Mouse (Mus musculus) macrophage (primary cell): Measurements from ENCODE around the gene Trim11. TPM values are rescaled to one million over a fixed set of nuclear protein-coding genes. Genes with fewer than 3 reads are reported as not detected.

Experiments used
- H3K27ac ChIP-seq: fragments of 350-480 bp; formaldehyde crosslinking; 2 replicates; pipeline ENCODE4 v1.9.0; 2021
- H3K36me3 ChIP-seq: fragments of 350-480 bp; formaldehyde crosslinking; 2 replicates; pipeline ENCODE4 v1.9.0; 2021; ENCODE audit errors: inconsistent target
- H3K4me3 ChIP-seq: fragments of 350-480 bp; formaldehyde crosslinking; 2 replicates; pipeline ENCODE4 v1.9.0; 2021; ENCODE audit errors: inconsistent target
- H3K79me2 ChIP-seq: fragments of 350-480 bp; formaldehyde crosslinking; 2 replicates; pipeline ENCODE4 v1.9.0; 2021; ENCODE audit errors: inconsistent target
- WGBS: methylation state at CpG from one replicate; pipeline ENCODE4 v1.1.7; 2026; ENCODE audit warnings: inconsistent platforms; ENCODE audit not compliant: missing documents; 5-methylcytosine and 5-hydroxymethylcytosine counted together
- polyA plus RNA-seq: library from polyadenylated mRNA; stranded (reverse); fragments of 250-400 nt; gene quantifications from 3 replicates; pipeline ENCODE4 v1.2.4, GENCODE M21; 2018; ENCODE audit warnings: inconsistent platforms

Trim11 gene
- polyA plus RNA-seq, 1 experiment from 2014 or later = 11.4 TPM

DNA sequence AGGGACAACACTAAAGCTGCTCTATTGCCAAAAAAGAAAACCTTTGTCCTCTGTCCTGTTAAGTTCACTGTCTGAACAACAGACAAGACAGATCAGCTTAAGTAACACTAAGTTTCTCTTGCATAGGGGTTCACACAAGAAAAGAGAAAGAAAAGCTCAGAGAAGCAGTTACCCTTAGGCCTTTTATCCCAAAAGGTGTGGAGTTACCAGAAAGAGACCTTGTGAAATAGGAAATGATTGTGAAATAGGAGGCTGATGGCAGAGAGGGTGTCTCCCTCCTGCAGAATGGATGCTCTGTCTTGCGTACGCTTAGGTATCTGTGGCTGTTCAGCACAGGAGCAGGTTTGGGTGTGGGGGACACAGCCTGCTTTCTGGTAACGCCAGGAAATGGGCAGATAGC is 1.3 kb downstream of the Trim11 start:
- Histone ChIP-seq H3K36me3 (peaks cover 6% of the 10 kb centered on the region; the same call in 1 of the 2 replicates), H3K79me2 (peaks cover 83% of the 10 kb centered on the region), H3K27ac (peak overlapping the region; percentile 64), H3K4me3 (peak overlapping the region; percentile 99)
- 8% methylated on average over 3 of the region's 3 CpGs for WGBS

DNA sequence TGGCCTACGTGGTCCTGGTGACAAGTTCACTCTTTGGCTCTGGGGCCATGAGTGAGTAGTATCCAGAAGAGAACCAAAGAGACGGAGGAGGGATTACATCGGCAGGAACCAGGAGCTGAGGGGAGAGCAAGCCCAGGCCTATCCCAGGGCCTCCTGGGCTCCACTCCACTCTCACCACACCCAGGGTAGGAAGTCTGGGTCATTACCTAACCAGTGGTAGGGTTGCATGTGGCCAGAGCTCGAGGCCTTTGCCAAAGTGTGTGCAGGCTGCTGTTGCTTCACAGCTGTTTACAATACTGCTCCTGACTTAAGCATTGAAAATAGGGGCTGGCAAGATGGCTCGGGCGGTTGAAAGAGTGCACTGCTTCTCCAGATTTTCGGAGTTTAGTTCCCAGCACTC is 1.8 kb downstream of the Trim11 start:
- WGBS = 31% methylated on average over 7 of the region's 7 CpGs
- peaks cover 11% of the 10 kb centered on the region; the same call in 1 of the 2 replicates for H3K36me3 ChIP-seq

DNA sequence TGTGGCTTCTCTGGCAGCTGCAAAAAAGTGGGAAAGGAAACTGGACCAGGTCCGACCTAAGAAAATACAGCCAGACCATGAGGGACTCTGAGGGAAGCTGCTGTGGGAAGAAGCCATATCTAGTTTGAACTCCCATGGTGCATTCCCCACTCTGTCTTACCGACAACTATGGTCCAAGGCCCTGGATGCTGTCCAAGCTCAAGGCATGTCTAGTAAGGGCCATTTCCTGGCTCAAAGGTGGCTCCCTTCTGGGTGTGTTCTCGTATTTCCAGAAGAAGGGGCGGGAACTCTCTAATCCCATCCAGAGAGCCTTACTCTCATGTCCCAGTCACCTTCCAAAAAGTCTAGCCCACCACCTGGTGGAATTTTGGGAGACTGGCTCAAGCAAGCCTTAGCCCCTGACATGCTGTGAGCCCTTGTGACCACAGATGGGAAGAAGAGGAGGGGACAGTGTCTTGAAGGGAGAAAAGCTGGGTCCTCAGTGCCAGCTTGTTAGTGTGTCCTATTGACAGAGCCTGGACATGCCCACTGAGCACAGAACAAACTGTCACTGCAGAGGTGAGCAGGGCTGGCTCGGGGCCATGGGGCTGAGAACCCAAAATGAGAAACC is 2.6 kb downstream of the Trim11 start:
- 80% methylated on average over 5 of the region's 5 CpGs for WGBS
- Histone ChIP-seq H3K79me2 (peaks cover 82% of the 10 kb centered on the region), H3K36me3 (peaks cover 19% of the 10 kb centered on the region; the same call in 1 of the 2 replicates), H3K27ac (peak overlapping the region; percentile 64), H3K4me3 (0 out of 2 replicates have a peak overlapping the region, but pooled peaks have one; percentile 99)

More for the DNA sequence above, 1.8 kb downstream of the Trim11 start:
- H3K27ac ChIP-seq = peak overlapping the region; percentile 64
- peaks cover 83% of the 10 kb centered on the region for H3K79me2 ChIP-seq
- H3K4me3 ChIP-seq = peak overlapping the region; percentile 99

DNA sequence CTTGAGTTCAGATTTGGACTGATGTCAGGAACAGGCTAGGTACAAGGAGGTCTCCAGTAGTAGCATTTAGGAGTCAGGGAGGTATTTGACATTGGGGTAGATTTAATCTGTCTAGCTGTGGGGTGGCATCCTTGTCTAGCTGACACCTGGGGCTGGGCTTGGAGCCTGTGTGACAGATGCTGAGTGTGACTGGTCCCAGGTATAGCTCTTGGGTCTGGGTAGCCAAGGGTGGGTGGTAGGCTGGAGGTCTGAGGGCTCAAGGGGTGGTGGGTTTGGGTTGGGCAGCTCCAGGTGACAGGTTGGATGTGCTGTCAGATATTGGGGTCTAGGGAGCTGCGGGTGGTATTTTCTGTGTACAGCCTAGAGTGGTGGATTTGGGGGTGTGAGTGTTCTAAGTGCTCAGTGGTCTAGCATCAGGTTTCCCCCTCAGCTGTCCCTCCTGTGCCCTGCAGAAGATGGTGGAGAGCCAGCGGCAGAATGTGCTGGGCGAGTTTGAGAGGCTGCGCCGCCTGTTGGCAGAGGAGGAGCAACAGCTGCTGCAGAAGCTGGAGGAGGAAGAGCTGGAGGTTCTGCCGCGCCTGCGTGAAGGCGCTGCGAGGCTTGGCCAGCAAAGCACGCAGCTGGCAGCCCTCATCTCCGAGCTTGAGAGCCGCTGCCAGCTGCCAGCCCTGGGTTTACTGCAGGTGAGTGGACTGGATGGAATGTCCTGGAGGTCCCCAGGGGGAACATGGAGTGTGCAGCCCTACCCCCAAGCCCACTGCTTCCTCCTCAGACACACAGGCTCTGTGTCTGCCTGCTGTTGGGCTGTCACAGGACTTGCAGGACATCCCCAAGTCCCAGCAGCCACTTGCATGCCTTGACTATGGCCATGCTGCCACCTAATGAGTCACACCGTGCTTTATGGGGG is 3.9 kb downstream of the Trim11 start:
- H3K36me3 ChIP-seq = peaks cover 30% of the 10 kb centered on the region
- H3K4me3 ChIP-seq = no peak overlapping the region

GRCm38 (mm10) chr11:58982471-58983097 is 4.7 kb downstream of the Trim11 start:
- WGBS = 39% methylated on average over 18 of the region's 18 CpGs
- Histone ChIP-seq H3K4me3 (no peak overlapping the region), H3K79me2 (peaks cover 62% of the 10 kb centered on the region), H3K36me3 (peaks cover 38% of the 10 kb centered on the region), H3K27ac (peak overlapping the region; percentile 36)

More for the DNA sequence above, 3.9 kb downstream of the Trim11 start:
- 22% methylated on average over 14 of the region's 14 CpGs for WGBS
- peak overlapping the region; percentile 36 for H3K27ac ChIP-seq
- H3K79me2 ChIP-seq = peaks cover 69% of the 10 kb centered on the region

- no peak overlapping the region for H3K27ac ChIP-seq
- H3K36me3 ChIP-seq = peaks cover 49% of the 10 kb centered on the region
- WGBS = 93% methylated on average over 6 of the region's 6 CpGs
- no peak overlapping the region for H3K4me3 ChIP-seq
- H3K79me2 ChIP-seq = peaks cover 50% of the 10 kb centered on the region
These were observed 5.9 kb downstream of the Trim11 start for GRCm38 (mm10) chr11:58983691-58984341.

DNA sequence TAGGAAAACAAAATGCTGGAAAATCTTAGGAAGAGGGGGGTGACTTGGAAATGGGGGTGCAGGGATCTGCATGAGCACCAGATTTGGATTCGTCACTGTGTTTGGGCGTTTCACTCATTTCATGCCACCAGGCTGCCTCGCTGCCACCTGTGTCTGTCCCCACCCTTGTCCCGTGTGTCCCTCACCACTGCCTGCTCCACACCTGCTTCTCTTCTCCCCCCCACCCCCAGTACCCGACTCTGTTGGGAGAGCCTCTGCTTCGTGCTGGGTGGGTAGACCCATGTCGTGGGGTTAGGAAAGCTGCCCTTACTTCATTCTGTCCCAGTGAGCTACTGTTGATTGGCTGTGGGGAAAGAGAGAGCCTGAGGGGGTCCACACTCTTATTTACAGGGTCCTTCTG is 6.8 kb downstream of the Trim11 start:
- no peak overlapping the region for H3K4me3 ChIP-seq
- no peak overlapping the region for H3K27ac ChIP-seq
- peaks cover 41% of the 10 kb centered on the region for H3K79me2 ChIP-seq
- WGBS = 91% methylated on average over 7 of the region's 7 CpGs
- H3K36me3 ChIP-seq = peaks cover 57% of the 10 kb centered on the region

DNA sequence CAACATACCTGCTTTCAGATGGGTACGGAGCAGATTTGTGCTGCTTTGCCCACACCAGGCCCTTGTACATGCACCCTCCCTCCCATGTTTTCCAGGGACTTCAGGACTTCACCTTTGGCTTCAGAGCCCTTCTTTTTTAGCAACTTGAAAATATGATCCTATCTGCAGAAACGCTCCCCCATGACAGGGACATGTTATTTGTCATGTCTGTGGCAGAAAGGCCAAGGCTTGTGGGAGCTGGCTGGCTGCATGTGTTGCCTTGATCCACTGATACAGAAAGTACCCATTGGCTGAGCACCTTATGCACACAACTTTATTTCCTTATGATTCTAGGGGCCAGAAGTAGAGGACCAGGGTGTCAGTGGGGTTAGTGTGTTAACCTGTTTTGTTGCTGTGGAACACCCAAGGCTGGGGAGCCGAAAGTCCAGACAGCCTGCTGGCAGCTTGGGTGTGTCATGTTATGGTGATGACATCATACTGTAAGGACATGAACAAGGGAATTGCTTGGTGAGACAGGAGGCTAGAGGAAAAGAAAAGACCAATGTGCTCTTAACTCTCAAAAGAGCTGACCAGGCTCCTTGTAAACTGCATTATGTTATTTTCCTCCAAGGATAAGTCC is 7.5 kb downstream of the Trim11 start:
- H3K4me3 ChIP-seq = no peak overlapping the region
- WGBS = 93% methylated on average over 3 of the region's 3 CpGs
- H3K79me2 ChIP-seq = peaks cover 34% of the 10 kb centered on the region
- no peak overlapping the region for H3K27ac ChIP-seq
- peaks cover 61% of the 10 kb centered on the region for H3K36me3 ChIP-seq

GRCm38 (mm10) chr11:58989166-58989565 is 11.3 kb downstream of the Trim11 start:
- H3K27ac ChIP-seq = no peak overlapping the region
- H3K36me3 ChIP-seq = peaks cover 60% of the 10 kb centered on the region
- no peak overlapping the region for H3K4me3 ChIP-seq
- WGBS = 93% methylated on average over 3 of the region's 4 CpGs
- peaks cover 13% of the 10 kb centered on the region; the same call in 1 of the 2 replicates for H3K79me2 ChIP-seq

GRCm38 (mm10) chr11:58990141-58990540 is 12.2 kb downstream of the Trim11 start:
- 88% methylated on average over 10 of the region's 17 CpGs for WGBS
- H3K4me3 ChIP-seq = no peak overlapping the region
- H3K27ac ChIP-seq = no peak overlapping the region
- H3K36me3 ChIP-seq = peaks cover 51% of the 10 kb centered on the region
- H3K79me2 ChIP-seq = peaks cover 3% of the 10 kb centered on the region; the same call in 1 of the 2 replicates

- Histone ChIP-seq H3K4me3 (no peak overlapping the region), H3K36me3 (peaks cover 44% of the 10 kb centered on the region), H3K79me2 (no peaks in the 10 kb centered on the region), H3K27ac (no peak overlapping the region)
- 81% methylated on average over 9 of the region's 9 CpGs for WGBS
These were observed 12.9 kb downstream of the Trim11 start for GRCm38 (mm10) chr11:58990794-58991193.

DNA sequence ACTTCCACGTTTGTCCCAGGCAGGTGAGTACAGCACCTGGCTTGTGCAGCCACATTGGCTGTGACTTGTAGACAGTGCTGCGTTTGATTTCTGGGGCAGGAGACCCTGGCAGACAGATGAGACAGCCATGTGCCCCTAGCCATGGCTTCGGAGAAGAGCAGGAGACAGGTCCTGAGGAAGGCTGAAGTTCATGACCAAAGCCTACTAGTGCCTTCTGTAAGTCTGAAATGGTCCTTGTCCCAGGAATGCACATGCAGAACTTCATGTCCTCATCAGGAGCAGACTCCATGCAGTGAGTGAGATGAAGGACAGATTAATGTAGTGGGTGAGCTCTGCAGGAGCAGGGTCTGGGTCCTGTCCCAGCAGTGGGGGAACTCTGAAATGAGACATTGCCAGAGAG is 14.0 kb downstream of the Trim11 start:
- H3K27ac ChIP-seq = no peak overlapping the region
- 89% methylated on average over 3 of the region's 3 CpGs for WGBS
- H3K4me3 ChIP-seq = no peak overlapping the region
- H3K79me2 ChIP-seq = no peaks in the 10 kb centered on the region
- peaks cover 35% of the 10 kb centered on the region; the same call in 1 of the 2 replicates for H3K36me3 ChIP-seq

DNA sequence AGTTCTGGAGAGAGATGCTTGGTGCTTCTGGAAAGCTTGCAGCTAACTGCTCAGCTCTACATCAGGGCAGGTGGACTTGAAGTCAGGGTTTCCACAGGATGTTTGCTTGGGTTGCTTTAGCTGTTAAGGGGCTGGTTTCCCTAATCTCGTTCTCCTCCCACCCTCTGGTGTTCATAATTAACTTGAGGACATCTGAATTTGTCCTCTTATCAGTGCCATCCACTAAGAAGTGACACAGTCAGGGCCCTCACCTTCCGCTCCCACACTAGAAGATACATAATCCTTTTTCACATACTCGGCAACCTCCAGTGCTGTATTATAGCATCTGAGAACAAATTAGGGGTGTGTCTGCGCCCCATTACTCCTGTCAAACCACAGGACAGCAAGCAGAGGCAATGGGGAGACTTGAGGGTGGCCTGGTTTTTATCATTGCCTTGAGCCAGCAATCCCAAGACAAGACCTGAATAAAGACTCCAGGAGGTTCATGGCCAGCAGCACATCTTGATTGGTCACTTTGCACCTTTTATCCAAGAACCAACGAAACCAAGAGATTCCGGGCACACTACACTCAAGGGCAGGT is 15.3 kb downstream of the Trim11 start:
- 83% methylated on average over 6 of the region's 6 CpGs for WGBS
- no peaks in the 10 kb centered on the region for H3K79me2 ChIP-seq
- H3K36me3 ChIP-seq = peaks cover 22% of the 10 kb centered on the region; the same call in 1 of the 2 replicates
- no peak overlapping the region for H3K27ac ChIP-seq
- no peak overlapping the region for H3K4me3 ChIP-seq
